Mouse (Mus musculus) kidney, adult 2 months (tissue): Measurements from ENCODE around the gene Wdr95.

ENCODE experiments used
- CTCF ChIP-seq: fragments of 200-500 bp; conservative IDR thresholded peaks from 2 replicates; pipeline ENCODE4 v1.5.1; 2011; ENCODE audit warnings: low read depth, mild to moderate bottlenecking, control low read depth, low read length, moderate library complexity, mixed read lengths; ENCODE audit not compliant: insufficient read depth, insufficient read length
- POLR2A ChIP-seq: fragments of 200-500 bp; IDR thresholded peaks from one replicate; pipeline ENCODE4 v1.6.1; 2011; ENCODE audit warnings: low read depth, low read length, control low read depth

DNA sequence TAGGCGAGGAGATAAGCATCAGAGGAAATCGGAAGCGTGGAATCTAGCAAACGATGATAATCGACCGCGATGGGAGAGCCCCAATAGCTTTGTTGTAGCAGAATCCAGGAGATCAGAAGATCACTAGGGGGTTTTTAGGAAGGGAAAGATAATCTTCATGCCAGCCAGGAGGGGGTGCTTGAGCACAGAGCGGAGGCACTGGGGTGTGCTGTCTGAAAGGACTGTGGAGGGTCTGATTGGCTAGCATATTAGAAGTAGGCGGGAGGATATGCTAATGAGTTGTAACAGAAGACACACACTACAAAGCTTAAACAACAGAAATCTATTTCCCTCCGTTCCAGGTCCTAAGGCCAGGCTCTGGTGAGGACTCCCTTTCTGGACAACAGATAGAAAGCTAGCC lies 57.4 kb downstream of the Wdr95 start:
- no peak for TF ChIP-seq POLR2A
- TF ChIP-seq CTCF, result no peak; the same call in 1 of the 2 replicates
